Mouse (Mus musculus): Measurements from ENCODE around the gene Nanog.

Nanog gene

DNA sequence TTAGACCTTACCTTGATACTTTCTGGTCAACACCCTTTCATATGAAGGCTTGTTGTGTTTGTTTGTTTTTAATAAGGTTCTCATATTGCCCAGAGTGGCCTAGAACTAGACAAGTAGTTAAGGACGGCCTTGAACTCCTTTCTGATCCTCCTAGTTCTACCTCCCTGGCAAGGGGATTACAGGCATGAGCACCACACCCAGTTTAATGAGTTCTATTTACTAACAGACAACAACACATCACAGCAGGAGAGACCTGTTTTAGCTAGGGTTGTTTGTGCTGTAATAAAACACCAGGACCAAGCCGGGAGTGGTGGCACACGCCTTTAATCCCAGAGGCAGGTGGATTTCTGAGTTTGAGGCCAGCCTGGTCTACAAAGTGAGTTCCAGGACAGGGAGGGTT lies 55.2 kb downstream of the Nanog start:
- H3K36me3 ChIP-seq (ENCODE audit: insufficient read depth, low read length) = no peaks in the 10 kb centered on the region
- TF ChIP-seq NANOG (IDR thresholded peaks at IDR 0.05; ENCODE audit: borderline replicate concordance, low read length) (peak; percentile 52; the same call in 1 of the 2 replicates), CTCF (conservative IDR thresholded peaks at IDR 0.05; ENCODE audit: low read length) (no peak)
- peaks cover 77% of the 10 kb centered on the region for H3K4me1 ChIP-seq (replicated peaks; ENCODE audit: low read depth, low read length)
- no peaks in the 10 kb centered on the region for H3K27me3 ChIP-seq (ENCODE audit: insufficient read depth, low read length)
- H3K9me3 ChIP-seq (ENCODE audit: low read length) = no peaks in the 10 kb centered on the region
- peak overlapping the region; percentile 78 for H3K4me3 ChIP-seq (replicated peaks; ENCODE audit: low read length)

DNA sequence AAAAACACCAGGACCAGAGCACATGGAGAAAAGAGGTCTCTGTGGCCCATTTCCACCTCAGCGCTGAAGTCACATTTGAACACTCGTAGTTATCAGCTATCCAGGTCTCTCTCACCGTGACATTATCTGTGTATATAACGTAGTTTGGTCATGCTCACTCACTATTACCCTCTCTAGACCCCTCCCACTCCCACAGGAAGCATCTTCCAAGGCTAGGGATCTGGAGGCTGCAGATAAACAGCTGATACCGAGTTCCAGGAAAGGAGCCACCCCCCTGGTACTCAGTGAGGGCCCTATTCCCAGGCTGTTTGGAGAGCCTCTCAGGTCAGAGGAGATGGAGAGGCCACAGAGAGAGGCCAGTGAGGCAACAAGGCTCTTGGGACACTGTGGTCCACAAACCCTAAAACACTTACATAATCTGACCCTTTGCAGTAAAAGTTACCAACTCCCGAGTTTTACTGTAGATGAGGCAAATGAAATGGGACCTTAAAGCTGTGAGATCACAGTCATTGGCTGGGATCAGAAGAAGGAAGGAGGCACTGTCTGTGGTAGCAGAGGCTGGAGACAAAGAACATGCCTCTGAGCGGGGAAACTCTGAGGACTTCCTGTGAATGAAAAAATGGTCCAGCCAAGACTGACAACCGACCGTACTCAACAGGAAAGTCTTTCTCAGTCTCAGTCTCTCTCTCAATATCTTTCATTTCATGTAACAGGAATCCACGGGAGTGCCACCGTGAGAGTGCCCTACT lies 55.8 kb downstream of the Nanog start:
- Histone ChIP-seq H3K36me3 (ENCODE audit: insufficient read depth, low read length) (no peaks in the 10 kb centered on the region), H3K4me1 (replicated peaks; ENCODE audit: low read depth, low read length) (peaks cover 77% of the 10 kb centered on the region), H3K4me3 (replicated peaks; ENCODE audit: low read length) (peak overlapping the region; percentile 78), H3K27me3 (ENCODE audit: insufficient read depth, low read length) (no peaks in the 10 kb centered on the region), H3K9me3 (ENCODE audit: low read length) (no peaks in the 10 kb centered on the region)
- no peak for TF ChIP-seq NANOG (IDR thresholded peaks at IDR 0.05; ENCODE audit: borderline replicate concordance, low read length)
- TF ChIP-seq POU5F1 (IDR thresholded peaks at IDR 0.05; ENCODE audit: borderline replicate concordance, low read length) = no peak
- TF ChIP-seq CTCF (conservative IDR thresholded peaks at IDR 0.05; ENCODE audit: low read length) = no peak

DNA sequence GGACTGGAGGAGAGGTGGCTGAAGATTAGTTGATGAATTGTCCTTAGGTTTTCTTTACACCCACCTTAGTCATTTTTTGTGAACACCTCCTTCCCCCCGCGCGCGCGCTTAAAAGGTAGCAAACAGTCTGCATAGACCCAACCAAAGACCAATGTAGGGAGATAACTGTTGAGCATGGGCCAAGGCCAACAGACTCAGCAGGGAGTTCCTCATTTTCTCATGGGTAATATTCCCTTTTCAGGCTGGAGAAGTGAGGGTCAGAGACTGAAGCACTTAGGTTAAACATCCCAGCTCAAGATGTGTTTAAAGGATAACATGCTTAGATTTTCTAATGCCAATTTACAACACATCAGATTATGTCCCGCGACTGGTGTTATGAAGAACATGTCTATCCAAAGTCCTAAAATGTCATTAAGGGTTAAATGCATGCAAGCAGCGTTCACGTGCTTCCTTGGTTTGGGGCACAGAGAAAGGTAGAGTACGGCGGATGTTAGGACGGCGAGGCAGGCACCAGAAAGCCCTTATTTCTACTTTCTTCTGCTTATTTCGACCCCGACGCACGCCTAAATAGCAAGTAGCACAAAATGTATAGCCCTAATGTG lies 56.7 kb downstream of the Nanog start:
- H3K9me3 ChIP-seq (ENCODE audit: low read length) = no peaks in the 10 kb centered on the region
- H3K4me3 ChIP-seq (replicated peaks; ENCODE audit: low read length) = peak overlapping the region; percentile 78
- no peaks in the 10 kb centered on the region for H3K36me3 ChIP-seq (ENCODE audit: insufficient read depth, low read length)
- H3K27me3 ChIP-seq (ENCODE audit: insufficient read depth, low read length) = no peaks in the 10 kb centered on the region
- TF ChIP-seq NANOG (IDR thresholded peaks at IDR 0.05; ENCODE audit: borderline replicate concordance, low read length) = no peak
- TF ChIP-seq POU5F1 (IDR thresholded peaks at IDR 0.05; ENCODE audit: borderline replicate concordance, low read length) = no peak
- no peak for TF ChIP-seq CTCF (conservative IDR thresholded peaks at IDR 0.05; ENCODE audit: low read length)
- peaks cover 77% of the 10 kb centered on the region for H3K4me1 ChIP-seq (replicated peaks; ENCODE audit: low read depth, low read length)
